Mouse (Mus musculus) heart, adult 10 weeks (tissue): ENCODE data around the gene Gm6882. TPM values are rescaled to one million over a fixed set of nuclear protein-coding genes. Genes with fewer than 3 reads are reported as not detected.

Source experiments
- polyA plus RNA-seq: library from polyadenylated mRNA; stranded (reverse); fragments of 350-450 nt; fragmentation: Illumina TruSeq; extraction: RNeasy Lipid Tissue Mini Kit (QIAGEN cat#74804); gene quantifications from one replicate; pipeline ENCODE4 v1.2.3, GENCODE M21; 2014; ENCODE audit warnings: low read depth, low replicate concordance

Gene Gm6882
- polyA plus RNA-seq: not detected

GRCm38 (mm10) chr7:21432645-21433044 lies at the start of gene Gm6882:
TSS of gene Gm6882 (minus strand) at chr7:21432745.

Other genes with a start within 250 kb of the Gm6882 start
- gene Gm5157, start 242.3 kb downstream of the Gm6882 start, polyA plus RNA-seq: not detected
- not detected for gene Vmn1r124, start 172.1 kb downstream of the Gm6882 start, polyA plus RNA-seq
- not detected for gene Vmn1r125, start 160.6 kb downstream of the Gm6882 start, polyA plus RNA-seq
- gene Vmn1r126, start 131.3 kb downstream of the Gm6882 start, polyA plus RNA-seq: not detected
- not detected for gene Vmn1r127, start 112.9 kb downstream of the Gm6882 start, polyA plus RNA-seq
- not detected for gene Vmn1r128, start 83.4 kb downstream of the Gm6882 start, polyA plus RNA-seq
- gene Vmn1r129, start 71.5 kb downstream of the Gm6882 start, polyA plus RNA-seq: not detected
- not detected for gene Vmn1r130, start 79.0 kb upstream of the Gm6882 start, polyA plus RNA-seq
- not detected for gene Vmn1r131, start 113.3 kb upstream of the Gm6882 start, polyA plus RNA-seq
- not detected for gene Vmn1r132, start 181.3 kb upstream of the Gm6882 start, polyA plus RNA-seq